9 mouse cellular contexts compared by ENCODE assay signal in the genomic region with DNA sequence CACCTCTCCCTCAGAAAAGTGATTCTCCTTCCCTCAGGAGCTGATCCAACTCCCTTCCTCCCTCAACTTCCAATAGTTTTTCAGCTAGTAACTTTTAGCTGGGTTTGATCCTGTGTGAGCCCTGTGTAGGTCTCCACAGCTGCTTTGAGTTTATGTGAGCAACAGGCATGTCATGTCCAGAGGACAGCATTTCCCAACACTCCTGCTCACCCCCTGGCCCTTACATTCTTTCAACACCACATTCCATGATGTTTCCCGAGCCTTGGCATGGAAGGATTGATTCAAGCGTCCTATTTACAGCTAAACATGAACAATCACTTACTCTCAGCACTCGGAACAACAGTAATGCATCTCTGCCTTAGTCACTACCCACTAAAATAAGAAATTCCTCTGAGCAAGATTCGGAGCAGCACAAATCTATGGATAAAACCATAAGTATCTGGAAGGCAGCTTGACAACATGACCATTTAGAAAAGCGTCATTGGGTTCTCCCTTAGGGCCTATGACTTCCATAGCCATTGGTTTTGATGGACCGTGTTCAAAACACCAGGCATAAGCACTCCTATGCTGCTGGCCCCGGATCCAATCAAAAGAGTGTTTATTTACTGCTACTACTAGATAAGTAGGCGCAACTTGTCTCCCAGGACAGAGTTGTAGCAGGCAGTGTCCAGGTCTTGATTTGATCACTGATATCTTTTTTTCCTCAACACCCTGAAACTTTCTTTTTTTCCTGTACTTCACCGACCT. TPM values are rescaled to one million over a fixed set of nuclear protein-coding genes. Genes with fewer than 3 reads are reported as not detected.
DNase-seq lines count a peak whose midpoint lies in the region; ATAC-seq lines count a peak whose summit lies in the region.
"Had no signal": no experiment of that assay in that cellular context is flagged by ENCODE, and none has a peak within 500 bp of the region (broad histone marks: within the 10 kb centered on the region; RNA-seq: fewer than 3 reads in every experiment).

No protein-coding gene starts in this region.

- peak overlapping the region; percentile 42 for H3K4me2 ChIP-seq in heart, embryonic 12.5 days
- peak overlapping the region; percentile 32; the same call in 1 of the 2 replicates for H3K4me2 ChIP-seq in neural tube, embryonic 12.5 days (replicated peaks)
- peak overlapping the region; percentile 31 for H3K4me2 ChIP-seq in limb, embryonic 12.5 days

- H3K4me1 ChIP-seq in heart, embryonic 12.5 days (replicated peaks), result 0 out of 2 replicates have a peak, but pooled peaks cover 3% of the 10 kb centered on the region
- H3K4me1 ChIP-seq in neural tube, embryonic 12.5 days, result no peaks in the 10 kb centered on the region
- no peaks in the 10 kb centered on the region for H3K4me1 ChIP-seq in limb, embryonic 12.5 days (replicated peaks)

- DNase-seq in heart, postnatal 4 days, result no peak
- DNase-seq in neural tube, embryonic 10.5 days (ENCODE audit: extremely low spot score, low spot score), result no peak
- DNase-seq in urinary bladder, adult 2 months (ENCODE audit: low spot score), result no peak
- no peak for DNase-seq in left cerebral cortex, postnatal 36 days (ENCODE audit: low spot score in 2 of 2)
- no peak for DNase-seq in gastrocnemius, postnatal 10 days

- no peak for ATAC-seq in heart, embryonic 12.5 days (ENCODE audit: insufficient number of reproducible peaks, low FRiP score)
- no peak for ATAC-seq in neural tube, embryonic 12.5 days (ENCODE audit: low FRiP score, low read depth)
- ATAC-seq in limb, embryonic 12.5 days (ENCODE audit: insufficient number of reproducible peaks, insufficient read depth, low FRiP score, low TSS enrichment, low read depth), result no peak

- WGBS in heart, embryonic 12.5 days, result 45% methylated on average over 9 of the region's 9 CpGs
- WGBS in neural tube, embryonic 12.5 days, result 64% methylated on average over 9 of the region's 9 CpGs
- 59% methylated on average over 9 of the region's 9 CpGs for WGBS in limb, embryonic 12.5 days

- H3K27me3 ChIP-seq in heart, embryonic 12.5 days (replicated peaks), result no peaks in the 10 kb centered on the region
- no peaks in the 10 kb centered on the region for H3K27me3 ChIP-seq in neural tube, embryonic 12.5 days (replicated peaks)
- no peaks in the 10 kb centered on the region for H3K27me3 ChIP-seq in limb, embryonic 12.5 days

- peak overlapping the region; percentile 11; the same call in 1 of the 2 replicates for H3K4me3 ChIP-seq in heart, embryonic 12.5 days
- H3K4me3 ChIP-seq in neural tube, embryonic 12.5 days, result no peak overlapping the region
- H3K4me3 ChIP-seq in limb, embryonic 12.5 days (replicated peaks), result no peak overlapping the region

- H3K27ac ChIP-seq in heart, embryonic 12.5 days (ENCODE audit: poor library complexity, severe bottlenecking), result no peak overlapping the region
- H3K27ac ChIP-seq in neural tube, embryonic 12.5 days, result no peak overlapping the region
- no peak overlapping the region for H3K27ac ChIP-seq in limb, embryonic 12.5 days

- intact Hi-C loops in left cerebral cortex, postnatal 36 days (cut with DNase I), result loop anchor here (2.0 to 10.0 kb wide), 3 partner anchors 198 to 821 kb away; no protein-coding TSS in a partner anchor

- no peaks in the 10 kb centered on the region for H3K36me3 ChIP-seq in heart, embryonic 12.5 days
- no peaks in the 10 kb centered on the region for H3K36me3 ChIP-seq in neural tube, embryonic 12.5 days
- H3K36me3 ChIP-seq in limb, embryonic 12.5 days, result no peaks in the 10 kb centered on the region

- no peaks in the 10 kb centered on the region for H3K9me3 ChIP-seq in heart, embryonic 12.5 days (replicated peaks)
- H3K9me3 ChIP-seq in neural tube, embryonic 12.5 days, result no peaks in the 10 kb centered on the region
- H3K9me3 ChIP-seq in limb, embryonic 12.5 days, result no peaks in the 10 kb centered on the region

- no peak overlapping the region for H3K9ac ChIP-seq in heart, embryonic 12.5 days
- H3K9ac ChIP-seq in neural tube, embryonic 12.5 days, result no peak overlapping the region
- H3K9ac ChIP-seq in limb, embryonic 12.5 days (replicated peaks), result no peak overlapping the region

RNA-seq across cellular contexts. Expression of a gene that starts 14.6 kb away (rescaled TPM):
- polyA plus RNA-seq in heart, embryonic 12.5 days (2016; fragmentation: Nextera tagmentation; extraction: Ambion mirVana), result not detected in 2 replicates
- not detected for total RNA-seq in heart, postnatal 4 days (2021)
- not detected in 2 replicates for polyA plus RNA-seq in neural tube, embryonic 12.5 days (2016; fragmentation: Nextera tagmentation; extraction: Ambion mirVana)
- not detected in 2 replicates for polyA plus RNA-seq in limb, embryonic 12.5 days (2016; fragmentation: Nextera tagmentation; extraction: Ambion mirVana)
- polyA plus RNA-seq in urinary bladder, adult 2 months (2012; rRNA removed), result not detected in 2 replicates
- total RNA-seq in left cerebral cortex, postnatal 36 days (2021), result not detected
- total RNA-seq in gastrocnemius, postnatal 10 days (2021), result not detected
- total RNA-seq: ES-E14 had no signal

RNA-seq across cellular contexts. Expression of a gene that starts 35.5 kb away (rescaled TPM):
- not detected in 2 replicates for polyA plus RNA-seq in heart, embryonic 12.5 days (2016; fragmentation: Nextera tagmentation; extraction: Ambion mirVana)
- total RNA-seq in heart, postnatal 4 days (2021), result not detected
- not detected in 2 replicates for polyA plus RNA-seq in neural tube, embryonic 12.5 days (2016; fragmentation: Nextera tagmentation; extraction: Ambion mirVana)
- not detected in 2 replicates for polyA plus RNA-seq in limb, embryonic 12.5 days (2016; fragmentation: Nextera tagmentation; extraction: Ambion mirVana)
- polyA plus RNA-seq in urinary bladder, adult 2 months (2012; rRNA removed), result 0.01 TPM in 1 of 2 replicates, not detected in the other
- not detected for total RNA-seq in left cerebral cortex, postnatal 36 days (2021)
- total RNA-seq in gastrocnemius, postnatal 10 days (2021), result not detected
- total RNA-seq: ES-E14 had no signal
